ENCODE assay signal across 25 mouse cellular contexts in genomic region chr8:86845875-86846274, GRCm38 (mm10).
"Had no signal": no experiment of that assay in that cellular context is flagged by ENCODE, and none has a peak within 500 bp of the region (broad histone marks: within the 10 kb centered on the region; RNA-seq: fewer than 3 reads in every experiment).

No protein-coding gene starts in this region.

- ATAC-seq: forebrain, embryonic 16.5 days; hindbrain, postnatal 0 days; intestine, embryonic 16.5 days; liver, embryonic 12.5 days had no signal

- DNase-seq: gastrocnemius, adult 2 months; gastrocnemius, postnatal 10 days; gastrocnemius, postnatal 25 days; heart, adult 2 months; heart, postnatal 14 days; heart, postnatal 36 days; kidney, adult 11 months; kidney, adult 2 months; kidney, adult 9 months; kidney, postnatal 14 days; kidney, postnatal 36 days; layer of hippocampus, postnatal 36 days; left cerebral cortex, postnatal 4 days had no signal

- H3K27ac ChIP-seq: gastrocnemius, adult 2 months; heart, adult 2 months; heart, embryonic 13.5 days; heart, embryonic 15.5 days; hindbrain, embryonic 13.5 days; hindbrain, embryonic 15.5 days; hindbrain, postnatal 0 days; kidney, embryonic 15.5 days; kidney, postnatal 0 days; limb, embryonic 13.5 days; limb, embryonic 15.5 days; liver, embryonic 12.5 days had no signal

- H3K4me3 ChIP-seq: gastrocnemius, adult 2 months; heart, adult 2 months; heart, embryonic 13.5 days; heart, embryonic 15.5 days; hindbrain, embryonic 13.5 days; hindbrain, embryonic 15.5 days; kidney, embryonic 15.5 days; limb, embryonic 13.5 days; limb, embryonic 15.5 days; liver, embryonic 12.5 days had no signal
